Mouse (Mus musculus): ENCODE measurements around the gene Cst9.

Gene Cst9

GRCm38 (mm10) chr2:148877016-148877770, 42.2 kb downstream of the Cst9 start:
- no peak for DNase-seq (ENCODE audit: low spot score in 2 of 2)

- no peak for DNase-seq (ENCODE audit: low spot score in 2 of 2)
Observed at GRCm38 (mm10) chr2:148878641-148879130, 43.7 kb downstream of the Cst9 start.

- DNase-seq (ENCODE audit: low spot score in 2 of 2) = no peak
Observed at GRCm38 (mm10) chr2:148879199-148879598, 44.3 kb downstream of the Cst9 start.

- no peak for DNase-seq (ENCODE audit: low spot score in 2 of 2)
Observed at GRCm38 (mm10) chr2:148884738-148885137, 49.8 kb downstream of the Cst9 start.

All from frontal cortex, postnatal 14 days (tissue).